Mouse (Mus musculus) lung, adult 2 months (tissue): Measurements from ENCODE around the gene Dph3. TPM values are rescaled to one million over a fixed set of nuclear protein-coding genes. Genes with fewer than 3 reads are reported as not detected.

Experiments
- DNase-seq: peaks from one replicate; pipeline ENCODE4 v3.0.0; 2022
- H3K4me1 ChIP-seq: fragments of 200-500 bp; 2 replicates; pipeline ENCODE4 v1.6.1; 2011; ENCODE audit warnings: low read length; ENCODE audit not compliant: control insufficient read depth, insufficient read depth
- H3K4me3 ChIP-seq: fragments of 200-500 bp; replicated peaks from 2 replicates; pipeline ENCODE3; 2011; ENCODE audit warnings: low read depth, mild to moderate bottlenecking, control low read depth, low read length; ENCODE audit errors: extremely low read depth
- CTCF ChIP-seq: fragments of 200-500 bp; IDR thresholded peaks from 2 replicates; pipeline ENCODE4 v1.5.1; 2011; ENCODE audit warnings: mild to moderate bottlenecking, low read length, control low read depth; ENCODE audit not compliant: insufficient read depth
- POLR2A ChIP-seq: fragments of 200-500 bp; IDR thresholded peaks from 2 replicates; pipeline ENCODE4 v1.6.1; 2011; ENCODE audit warnings: low read depth, mild to moderate bottlenecking, control low read depth, low read length, borderline replicate concordance; ENCODE audit errors: extremely low read depth
- WGBS: fragments of 180-500 bp; shearing (Covaris S2); methylation state at CpG from one replicate; pipeline ENCODE4 v1.1.7; 2018; 5-methylcytosine and 5-hydroxymethylcytosine counted together
- polyA plus RNA-seq: library from polyadenylated mRNA; depleted of rRNA; stranded (reverse); fragments of >200 nt; gene quantifications from 2 replicates; pipeline ENCODE4 v1.2.3, GENCODE M21; 2012; rRNA removed

Gene Dph3
- polyA plus RNA-seq, 1 experiment, result 13.8 TPM

DNA sequence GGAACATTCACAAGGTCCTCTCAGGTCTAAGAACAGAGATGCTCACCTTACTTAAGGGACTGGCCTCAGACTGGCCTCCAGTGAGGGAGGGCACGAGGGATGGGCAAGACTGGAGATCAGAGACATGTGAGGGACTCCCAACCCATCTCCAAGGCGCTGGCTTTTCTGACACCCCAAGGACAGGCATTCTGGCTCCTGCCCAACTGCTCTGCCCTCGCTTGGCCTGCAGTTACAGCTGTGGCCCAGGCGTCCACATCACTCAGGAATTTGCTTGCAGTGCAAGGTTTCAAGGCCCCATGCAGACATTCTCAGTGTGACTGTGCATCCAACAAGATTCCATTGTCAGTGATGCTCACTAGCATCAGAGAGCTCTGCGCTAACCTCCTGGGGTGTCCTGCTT, 49.0 kb downstream of the Dph3 start:
- no peaks in the 10 kb centered on the region for H3K4me1 ChIP-seq
- no peak for DNase-seq
- TF ChIP-seq POLR2A (no peak), CTCF (no peak)
- no peak overlapping the region for H3K4me3 ChIP-seq
- WGBS, result 75% methylated on average over 5 of the region's 5 CpGs

DNA sequence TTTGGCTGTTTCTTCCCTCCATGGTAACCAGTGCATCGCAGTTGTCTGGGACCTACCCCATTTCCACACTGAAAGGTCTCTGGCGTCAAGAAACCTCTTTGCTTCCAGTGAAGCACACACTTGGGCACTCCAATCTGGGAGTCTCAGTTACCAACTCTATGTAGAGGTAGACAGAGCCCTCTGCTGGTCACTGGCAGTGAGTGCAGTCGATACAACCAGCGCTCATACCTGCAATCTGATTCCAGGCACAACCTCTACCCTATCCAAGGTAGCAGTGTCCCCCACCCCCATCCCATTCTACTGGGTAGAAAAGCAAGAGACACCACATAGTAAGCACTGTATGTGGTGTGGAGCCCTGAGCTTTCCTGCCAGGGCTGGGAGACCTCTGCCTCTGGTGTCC, 53.0 kb downstream of the Dph3 start:
- Histone ChIP-seq H3K4me1 (no peaks in the 10 kb centered on the region; the same call in none of the 2 replicates), H3K4me3 (no peak overlapping the region)
- TF ChIP-seq POLR2A, result no peak
- peak; percentile 93 for TF ChIP-seq CTCF
- 6% methylated on average over 4 of the region's 4 CpGs for WGBS
- DNase-seq, result no peak

Other genes starting within 250 kb of the Dph3 start
- 9.3 and 10.8 TPM in 2 replicates for gene Galnt15, start 56.7 kb downstream of the Dph3 start, polyA plus RNA-seq
- gene Oxnad1, start 355 bp downstream of the Dph3 start, polyA plus RNA-seq, result 10.4 and 13.2 TPM in 2 replicates
- not detected in 2 replicates for gene Msmb, start 56.3 kb upstream of the Dph3 start, polyA plus RNA-seq
- 29.1 and 36.3 TPM in 2 replicates for gene Ncoa4, start 74.1 kb upstream of the Dph3 start, polyA plus RNA-seq
- 83.6 and 93.2 TPM in 2 replicates for gene Timm23, start 116.2 kb upstream of the Dph3 start, polyA plus RNA-seq
- 4.1 and 4.9 TPM in 2 replicates for gene Parg, start 116.2 kb upstream of the Dph3 start, polyA plus RNA-seq
- gene Ogdhl, start 236.3 kb upstream of the Dph3 start, polyA plus RNA-seq, result 0.93 and 1.3 TPM in 2 replicates